Mouse (Mus musculus) lung, postnatal 10 days (tissue): ENCODE measurements around the gene Tbc1d15.

Experiments
- DNase-seq: peaks from one replicate; pipeline ENCODE4 v3.0.0; 2021

Tbc1d15 gene

GRCm38 (mm10) chr10:115251088-115251934, at the start of gene Tbc1d15:
Gene Tbc1d15 (minus strand): TSS chr10:115251467.
- DNase-seq = peak; percentile 98

- DNase-seq = no peak
Observed at GRCm38 (mm10) chr10:115298683-115299082, 47.4 kb upstream of the Tbc1d15 start.

- DNase-seq = no peak
Observed at GRCm38 (mm10) chr10:115297582-115297981, 46.3 kb upstream of the Tbc1d15 start.

- no peak for DNase-seq
Observed at GRCm38 (mm10) chr10:115296401-115296935, 45.2 kb upstream of the Tbc1d15 start.

- no peak for DNase-seq
Observed at GRCm38 (mm10) chr10:115295162-115295561, 43.9 kb upstream of the Tbc1d15 start.

- no peak for DNase-seq
Observed at GRCm38 (mm10) chr10:115294715-115295114, 43.4 kb upstream of the Tbc1d15 start.

GRCm38 (mm10) chr10:115293946-115294345, 42.7 kb upstream of the Tbc1d15 start:
- DNase-seq = no peak

- no peak for DNase-seq
Observed at GRCm38 (mm10) chr10:115290671-115291070, 39.4 kb upstream of the Tbc1d15 start.

- DNase-seq = no peak
Observed at GRCm38 (mm10) chr10:115288856-115289255, 37.6 kb upstream of the Tbc1d15 start.

- no peak for DNase-seq
Observed at GRCm38 (mm10) chr10:115284170-115284569, 32.9 kb upstream of the Tbc1d15 start.

- DNase-seq = no peak
Observed at GRCm38 (mm10) chr10:115281381-115281780, 30.1 kb upstream of the Tbc1d15 start.

- DNase-seq = no peak
Observed at GRCm38 (mm10) chr10:115271649-115272048, 20.4 kb upstream of the Tbc1d15 start.

- no peak for DNase-seq
Observed at GRCm38 (mm10) chr10:115270612-115271390, 19.5 kb upstream of the Tbc1d15 start.

GRCm38 (mm10) chr10:115262926-115263562, 11.8 kb upstream of the Tbc1d15 start:
- no peak for DNase-seq

- DNase-seq = no peak
Observed at GRCm38 (mm10) chr10:115262261-115262660, 11.0 kb upstream of the Tbc1d15 start.

- DNase-seq = no peak
Observed at GRCm38 (mm10) chr10:115261428-115261827, 10.2 kb upstream of the Tbc1d15 start.

- no peak for DNase-seq
Observed at GRCm38 (mm10) chr10:115256162-115256561, 4.9 kb upstream of the Tbc1d15 start.

- no peak for DNase-seq
Observed at GRCm38 (mm10) chr10:115253521-115253920, 2.3 kb upstream of the Tbc1d15 start.

GRCm38 (mm10) chr10:115252321-115252757, 1.1 kb upstream of the Tbc1d15 start:
- DNase-seq = peak; percentile 45

GRCm38 (mm10) chr10:115250235-115251087, 806 bp downstream of the Tbc1d15 start:
- no peak for DNase-seq

GRCm38 (mm10) chr10:115248041-115248440, 3.2 kb downstream of the Tbc1d15 start:
- DNase-seq = no peak

GRCm38 (mm10) chr10:115245488-115245887, 5.8 kb downstream of the Tbc1d15 start:
- DNase-seq = no peak
